Mouse (Mus musculus): ENCODE measurements around the gene Asphd2.

- no peak for TF ChIP-seq CTCF (IDR thresholded peaks at IDR 0.05; ENCODE audit: low read depth, low read length)
- no peak for TF ChIP-seq POLR2A (IDR thresholded peaks at IDR 0.05; ENCODE audit: insufficient read depth, low read length)
- no peak for TF ChIP-seq EP300 (IDR thresholded peaks at IDR 0.05; ENCODE audit: insufficient read depth, low read depth, low read length)
Observed at GRCm38 (mm10) chr5:112426635-112427034, 32.0 kb upstream of the Asphd2 start.
